Mouse (Mus musculus): ENCODE measurements around the gene Gsto2.

DNA sequence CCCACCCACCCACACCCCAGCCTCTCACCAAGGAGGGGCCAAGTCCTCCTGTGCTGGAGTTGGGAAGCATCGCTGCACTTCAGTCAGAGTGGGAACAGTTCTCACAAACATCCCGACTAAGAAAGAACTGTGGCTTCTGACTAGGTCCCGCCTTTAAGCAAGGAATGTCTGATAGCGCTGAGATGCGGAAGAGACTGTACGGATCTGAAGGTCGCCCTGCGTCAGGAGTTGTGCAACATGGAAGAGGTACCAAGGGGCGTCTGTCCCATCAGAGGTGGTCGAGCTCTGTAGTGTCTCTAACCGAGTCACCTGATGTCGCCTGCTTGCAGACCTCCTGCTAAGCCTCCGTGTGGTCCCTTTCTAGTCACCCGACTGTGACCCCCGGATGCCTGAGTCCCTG, 10.9 kb downstream of the Gsto2 start:
- no peak for TF ChIP-seq CTCF (IDR thresholded peaks at IDR 0.05; ENCODE audit: control insufficient read depth, insufficient read depth, low read length)
- TF ChIP-seq POLR2A (IDR thresholded peaks at IDR 0.05; ENCODE audit: borderline replicate concordance, control insufficient read depth, low read depth, low read length): no peak
